Mouse (Mus musculus): ENCODE measurements around the gene Pou2f2. TPM values are rescaled to one million over a fixed set of nuclear protein-coding genes. Genes with fewer than 3 reads are reported as not detected.
A peak's percentile ranks its signal among the peaks of the same experiment; 100 is the strongest.

The Pou2f2 gene
- polyA plus RNA-seq, 1 experiment from 2014 or later, result 2.9 TPM

- Histone ChIP-seq H3K36me3 (replicated peaks; ENCODE audit: insufficient read depth, low read length) (no peaks in the 10 kb centered on the region), H3K9me3 (ENCODE audit: low read length) (no peaks in the 10 kb centered on the region), H3K9ac (replicated peaks) (no peak overlapping the region), H3K27me3 (ENCODE audit: insufficient read depth, low read length) (peaks cover 21% of the 10 kb centered on the region), H3K4me3 (ENCODE audit: low read depth, low read length) (no peak overlapping the region), H3K4me2 (ENCODE audit: low read depth, low read length) (no peak overlapping the region), H3K27ac (ENCODE audit: low read depth) (no peak overlapping the region), H3K4me1 (ENCODE audit: insufficient read depth) (no peaks in the 10 kb centered on the region)
- DNase-seq, result no peak
- 52% methylated on average over 5 of the region's 5 CpGs for WGBS (ENCODE audit: insufficient replicate concordance)
- ATAC-seq, result no peak
- TF ChIP-seq EP300 (IDR thresholded peaks at IDR 0.05; ENCODE audit: low read depth) (no peak), CTCF (IDR thresholded peaks at IDR 0.05; ENCODE audit: low read depth) (no peak)
These were observed 6.9 kb downstream of the Pou2f2 start for GRCm38 (mm10) chr7:25172669-25173068.

- no peak overlapping the region for H3K27ac ChIP-seq (ENCODE audit: low read depth)
These were observed 8.9 kb downstream of the Pou2f2 start for GRCm38 (mm10) chr7:25170583-25170982.

GRCm38 (mm10) chr7:25166106-25166505, 13.4 kb downstream of the Pou2f2 start:
- WGBS (ENCODE audit: insufficient replicate concordance), result 73% methylated on average over 5 of the region's 5 CpGs
- Histone ChIP-seq H3K4me1 (ENCODE audit: insufficient read depth) (no peaks in the 10 kb centered on the region), H3K9ac (replicated peaks) (no peak overlapping the region), H3K27ac (ENCODE audit: low read depth) (no peak overlapping the region), H3K27me3 (ENCODE audit: insufficient read depth, low read length) (peaks cover 6% of the 10 kb centered on the region), H3K36me3 (replicated peaks; ENCODE audit: insufficient read depth, low read length) (no peaks in the 10 kb centered on the region), H3K4me2 (ENCODE audit: low read depth, low read length) (no peak overlapping the region), H3K9me3 (ENCODE audit: low read length) (no peaks in the 10 kb centered on the region), H3K4me3 (ENCODE audit: low read depth, low read length) (no peak overlapping the region)
- no peak for TF ChIP-seq EP300 (IDR thresholded peaks at IDR 0.05; ENCODE audit: low read depth)
- no peak for TF ChIP-seq CTCF (IDR thresholded peaks at IDR 0.05; ENCODE audit: low read depth)
- ATAC-seq, result no peak
- no peak for DNase-seq

More at GRCm38 (mm10) chr7:25170583-25170982, 8.9 kb downstream of the Pou2f2 start:
- no peaks in the 10 kb centered on the region for H3K4me1 ChIP-seq (ENCODE audit: insufficient read depth)
- no peak overlapping the region for H3K9ac ChIP-seq (replicated peaks)
- no peak for DNase-seq
- no peak overlapping the region for H3K4me2 ChIP-seq (ENCODE audit: low read depth, low read length)
- H3K27me3 ChIP-seq (ENCODE audit: insufficient read depth, low read length), result peaks cover 3% of the 10 kb centered on the region; the same call in 1 of the 2 replicates
- WGBS (ENCODE audit: insufficient replicate concordance), result 30% methylated on average over 3 of the region's 3 CpGs
- H3K36me3 ChIP-seq (replicated peaks; ENCODE audit: insufficient read depth, low read length), result no peaks in the 10 kb centered on the region
- no peak overlapping the region for H3K4me3 ChIP-seq (ENCODE audit: low read depth, low read length)
- no peak for ATAC-seq
- H3K9me3 ChIP-seq (ENCODE audit: low read length), result no peaks in the 10 kb centered on the region
- TF ChIP-seq EP300 (IDR thresholded peaks at IDR 0.05; ENCODE audit: low read depth), result no peak
- no peak for TF ChIP-seq CTCF (IDR thresholded peaks at IDR 0.05; ENCODE audit: low read depth)

GRCm38 (mm10) chr7:25156158-25156648, 23.3 kb downstream of the Pou2f2 start:
- Histone ChIP-seq H3K9me3 (ENCODE audit: low read length) (no peaks in the 10 kb centered on the region), H3K36me3 (replicated peaks; ENCODE audit: insufficient read depth, low read length) (no peaks in the 10 kb centered on the region), H3K27me3 (ENCODE audit: insufficient read depth, low read length) (peaks cover 20% of the 10 kb centered on the region), H3K9ac (replicated peaks) (peak overlapping the region; percentile 13), H3K4me2 (ENCODE audit: low read depth, low read length) (peak overlapping the region; percentile 75), H3K27ac (ENCODE audit: low read depth) (peak overlapping the region; percentile 62; the same call in 1 of the 2 replicates), H3K4me1 (ENCODE audit: insufficient read depth) (peaks cover 29% of the 10 kb centered on the region), H3K4me3 (ENCODE audit: low read depth, low read length) (peak overlapping the region; percentile 36)
- TF ChIP-seq CTCF (IDR thresholded peaks at IDR 0.05; ENCODE audit: low read depth), result no peak
- TF ChIP-seq EP300 (IDR thresholded peaks at IDR 0.05; ENCODE audit: low read depth), result no peak
- DNase-seq (no peak), ATAC-seq (peak; percentile 40; the same call in 1 of the 2 replicates)
- 12% methylated on average over 14 of the region's 14 CpGs for WGBS (ENCODE audit: insufficient replicate concordance)

- Histone ChIP-seq H3K9ac (replicated peaks) (peak overlapping the region; percentile 13), H3K27me3 (ENCODE audit: insufficient read depth, low read length) (peaks cover 26% of the 10 kb centered on the region), H3K36me3 (replicated peaks; ENCODE audit: insufficient read depth, low read length) (no peaks in the 10 kb centered on the region), H3K4me3 (ENCODE audit: low read depth, low read length) (peak overlapping the region; percentile 36), H3K27ac (ENCODE audit: low read depth) (peak overlapping the region; percentile 62), H3K9me3 (ENCODE audit: low read length) (no peaks in the 10 kb centered on the region), H3K4me1 (ENCODE audit: insufficient read depth) (peaks cover 29% of the 10 kb centered on the region), H3K4me2 (ENCODE audit: low read depth, low read length) (peak overlapping the region; percentile 75)
- TF ChIP-seq EP300 (IDR thresholded peaks at IDR 0.05; ENCODE audit: low read depth) (no peak), CTCF (IDR thresholded peaks at IDR 0.05; ENCODE audit: low read depth) (no peak)
- ATAC-seq (peak; percentile 96), DNase-seq (peak; percentile 75)
- 10% methylated on average over 17 of the region's 17 CpGs for WGBS (ENCODE audit: insufficient replicate concordance)
These were observed 23.9 kb downstream of the Pou2f2 start for GRCm38 (mm10) chr7:25155469-25156157.

- Histone ChIP-seq H3K4me1 (ENCODE audit: insufficient read depth) (peaks cover 29% of the 10 kb centered on the region), H3K4me2 (ENCODE audit: low read depth, low read length) (peak overlapping the region; percentile 75), H3K27ac (ENCODE audit: low read depth) (no peak overlapping the region), H3K36me3 (replicated peaks; ENCODE audit: insufficient read depth, low read length) (no peaks in the 10 kb centered on the region), H3K4me3 (ENCODE audit: low read depth, low read length) (no peak overlapping the region; the same call in 1 of the 2 replicates), H3K9ac (replicated peaks) (peak overlapping the region; percentile 13; the same call in 1 of the 2 replicates), H3K9me3 (ENCODE audit: low read length) (no peaks in the 10 kb centered on the region), H3K27me3 (ENCODE audit: insufficient read depth, low read length) (peaks cover 36% of the 10 kb centered on the region)
- 53% methylated on average over 4 of the region's 4 CpGs for WGBS (ENCODE audit: insufficient replicate concordance)
- DNase-seq (peak; percentile 46), ATAC-seq (no peak)
- TF ChIP-seq CTCF (IDR thresholded peaks at IDR 0.05; ENCODE audit: low read depth), result no peak
- TF ChIP-seq EP300 (IDR thresholded peaks at IDR 0.05; ENCODE audit: low read depth), result no peak
These were observed 24.9 kb downstream of the Pou2f2 start for GRCm38 (mm10) chr7:25154648-25155047.
